Mouse (Mus musculus): ENCODE results near the gene Rgsl1.
A peak's percentile ranks its signal among the peaks of the same experiment; 100 is the strongest.
"Not testable (repeated sequence)": the region's sequence is repeated elsewhere in the genome, so short reads cannot be mapped to it uniquely, and the experiment has no call there.

Rgsl1 gene

GRCm38 (mm10) chr1:153775174-153775573 is 68.8 kb downstream of the Rgsl1 start:
- DNase-seq (ENCODE audit: low spot score): no peak

DNA sequence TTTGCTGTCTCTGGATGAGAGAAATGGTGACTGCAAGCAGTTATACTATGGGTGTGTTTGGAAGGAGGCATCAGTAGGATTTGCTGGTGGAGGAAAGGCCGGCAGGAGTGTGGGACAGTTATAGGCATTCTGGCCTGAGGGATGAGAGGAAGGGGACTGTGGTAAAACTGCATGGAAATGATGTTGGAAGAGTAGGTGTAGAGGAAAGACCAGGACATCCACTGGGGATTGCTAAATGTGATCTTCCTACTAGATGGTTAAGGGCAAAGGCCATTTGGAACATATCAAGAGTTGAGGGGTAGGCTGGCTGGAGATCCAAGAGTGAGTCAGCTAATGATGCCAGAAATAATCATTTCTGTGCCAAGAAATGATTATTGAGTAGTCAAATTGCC is 73.2 kb downstream of the Rgsl1 start:
- no peak for DNase-seq (ENCODE audit: low spot score)

- no peak for DNase-seq (ENCODE audit: low spot score)
Observed at GRCm38 (mm10) chr1:153769998-153770775, 73.8 kb downstream of the Rgsl1 start.

DNA sequence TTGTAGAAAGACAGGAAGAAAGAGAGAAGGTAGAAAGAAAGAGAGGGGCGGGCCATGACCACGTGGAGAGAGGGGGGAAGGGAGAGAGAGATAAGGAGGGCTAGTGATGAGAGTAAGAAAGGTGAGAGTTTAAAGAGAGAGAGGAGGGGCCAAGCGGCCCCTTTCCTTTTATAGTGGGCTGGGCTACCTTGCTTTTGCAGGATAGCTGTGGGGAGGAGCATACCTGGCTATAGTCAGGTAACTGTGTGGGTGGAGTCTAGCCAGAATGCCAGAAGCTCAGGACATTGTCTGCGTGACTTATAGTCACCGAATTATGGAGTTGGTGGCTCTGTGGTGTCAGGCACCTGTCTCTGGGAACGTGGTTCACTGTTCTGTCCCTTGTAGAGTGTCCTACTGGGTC is 74.4 kb downstream of the Rgsl1 start:
- not testable (repeated sequence) for DNase-seq (ENCODE audit: low spot score)

DNA sequence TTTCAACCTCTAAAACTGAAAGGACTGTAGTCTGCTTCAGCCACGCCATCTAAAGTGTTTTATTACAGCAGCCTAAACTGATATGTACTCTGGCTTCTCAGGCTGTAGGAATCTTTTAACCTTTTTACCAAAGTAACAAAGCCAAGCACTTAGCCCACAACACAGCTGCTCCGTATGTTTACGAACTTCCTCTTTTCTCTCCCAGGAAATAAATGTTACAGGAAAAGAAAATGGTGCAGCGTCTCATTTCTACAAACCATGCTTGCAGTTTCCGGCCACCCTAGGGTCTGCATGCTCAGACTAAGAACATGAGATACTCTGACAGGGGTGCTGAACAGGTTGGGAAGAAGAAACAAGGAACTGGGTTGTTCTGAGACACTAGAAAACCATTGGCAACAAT is 75.5 kb downstream of the Rgsl1 start:
- DNase-seq (ENCODE audit: low spot score): no peak

- DNase-seq (ENCODE audit: low spot score): no peak
Observed at GRCm38 (mm10) chr1:153767281-153767680, 76.7 kb downstream of the Rgsl1 start.

GRCm38 (mm10) chr1:153766298-153766697 is 77.6 kb downstream of the Rgsl1 start:
- no peak for DNase-seq (ENCODE audit: low spot score)

GRCm38 (mm10) chr1:153764136-153764535 is 79.8 kb downstream of the Rgsl1 start:
- DNase-seq (ENCODE audit: low spot score): no peak

DNA sequence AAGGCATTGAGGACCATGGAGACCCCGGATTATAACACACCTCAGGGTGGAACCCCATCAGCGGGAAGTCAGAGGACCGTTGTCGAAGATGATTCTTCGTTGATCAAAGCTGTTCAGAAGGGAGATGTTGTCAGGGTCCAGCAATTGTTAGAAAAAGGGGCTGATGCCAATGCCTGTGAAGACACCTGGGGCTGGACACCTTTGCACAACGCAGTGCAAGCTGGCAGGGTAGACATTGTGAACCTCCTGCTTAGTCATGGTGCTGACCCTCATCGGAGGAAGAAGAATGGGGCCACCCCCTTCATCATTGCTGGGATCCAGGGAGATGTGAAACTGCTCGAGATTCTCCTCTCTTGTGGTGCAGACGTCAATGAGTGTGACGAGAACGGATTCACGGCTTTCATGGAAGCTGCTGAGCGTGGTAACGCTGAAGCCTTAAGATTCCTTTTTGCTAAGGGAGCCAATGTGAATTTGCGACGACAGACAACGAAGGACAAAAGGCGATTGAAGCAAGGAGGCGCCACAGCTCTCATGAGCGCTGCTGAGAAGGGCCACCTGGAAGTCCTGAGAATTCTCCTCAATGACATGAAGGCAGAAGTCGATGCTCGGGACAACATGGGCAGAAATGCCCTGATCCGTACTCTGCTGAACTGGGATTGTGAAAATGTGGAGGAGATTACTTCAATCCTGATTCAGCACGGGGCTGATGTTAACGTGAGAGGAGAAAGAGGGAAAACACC is 90.0 kb downstream of the Rgsl1 start:
- no peak for DNase-seq (ENCODE audit: low spot score)

GRCm38 (mm10) chr1:153752521-153752920 is 91.4 kb downstream of the Rgsl1 start:
- no peak for DNase-seq (ENCODE audit: low spot score)

DNA sequence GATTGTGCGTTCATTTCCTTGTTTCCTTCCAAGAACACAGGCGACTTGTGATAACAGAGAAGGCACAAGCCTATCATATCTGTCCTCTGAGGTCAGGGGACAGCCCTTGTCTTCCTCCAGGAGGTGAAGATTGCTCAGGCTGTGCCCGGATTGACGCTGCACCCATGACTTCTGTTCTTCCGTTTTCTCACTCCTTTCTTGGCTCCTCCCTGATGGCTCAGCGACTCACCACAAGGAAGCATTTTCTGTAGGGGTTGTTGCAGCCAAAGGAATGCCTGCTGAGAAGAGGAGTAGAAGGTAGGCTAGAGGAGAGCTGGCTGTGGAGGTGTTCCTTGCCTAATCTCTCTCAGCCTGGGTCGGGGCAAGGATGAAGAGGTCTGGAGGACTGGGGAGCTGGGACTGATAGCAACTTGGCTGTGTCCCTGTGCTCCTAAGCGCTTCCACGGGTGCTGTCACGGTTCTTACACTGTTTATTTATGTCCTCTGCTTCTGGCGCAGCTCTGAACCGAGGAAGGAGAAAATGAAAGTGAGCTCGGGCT is 92.1 kb downstream of the Rgsl1 start:
- peak; percentile 55 for DNase-seq (ENCODE audit: low spot score)

DNA sequence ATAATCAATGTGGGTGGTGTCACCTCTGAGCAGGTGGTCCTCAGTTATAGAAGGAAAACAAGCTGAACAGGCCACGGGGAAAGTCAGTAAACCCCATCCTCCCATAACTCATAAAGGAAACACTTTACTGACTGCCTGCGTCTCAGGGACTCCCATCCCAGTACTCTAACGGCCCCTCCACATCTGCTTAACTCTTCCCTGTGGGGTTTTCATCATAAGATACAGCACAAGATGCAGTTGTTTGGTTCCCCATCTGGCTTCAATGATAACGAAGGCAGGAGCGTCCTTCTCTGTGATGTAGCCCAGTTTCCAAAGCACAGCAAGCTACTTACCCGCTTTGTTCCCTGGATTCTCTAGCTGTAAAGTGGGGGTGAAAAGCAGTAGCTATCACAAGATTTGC is 93.9 kb downstream of the Rgsl1 start:
- DNase-seq (ENCODE audit: low spot score): no peak

DNA sequence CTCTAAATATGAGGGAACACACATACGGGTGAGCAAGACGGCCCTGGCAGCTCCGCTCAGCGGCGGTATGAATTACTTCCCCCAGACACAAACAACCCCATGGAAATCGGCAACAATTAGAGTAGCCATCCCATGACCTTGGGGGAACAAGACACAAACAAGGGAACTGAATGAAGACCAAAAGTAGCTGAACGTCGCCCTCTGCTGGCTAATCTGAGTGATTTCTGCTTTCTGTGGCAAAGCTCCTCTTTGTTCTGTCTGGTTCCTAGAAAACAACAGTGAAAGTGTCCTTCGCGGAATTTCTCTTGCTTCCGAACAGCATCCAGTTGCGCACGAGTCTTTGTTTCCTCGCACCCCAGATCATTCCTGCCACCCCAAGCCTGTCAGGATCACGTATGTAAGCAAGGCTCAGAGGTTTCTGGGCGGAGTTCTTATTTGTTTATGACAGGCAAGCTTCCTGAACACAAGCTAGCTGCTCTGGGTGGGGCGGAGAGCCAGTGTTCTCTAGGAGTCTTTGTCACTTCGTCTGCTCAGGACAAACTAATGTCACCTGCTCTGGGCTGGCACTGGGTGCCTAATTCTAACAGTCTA is 94.6 kb downstream of the Rgsl1 start, which contains the start of gene Rnasel:
Rnasel (plus strand) TSS at position 216 of the 591 bp plus-strand sequence.
- peak; percentile 73 for DNase-seq (ENCODE audit: low spot score)

- DNase-seq (ENCODE audit: low spot score): no peak
Observed at GRCm38 (mm10) chr1:153748549-153748948, 95.4 kb downstream of the Rgsl1 start.

DNA sequence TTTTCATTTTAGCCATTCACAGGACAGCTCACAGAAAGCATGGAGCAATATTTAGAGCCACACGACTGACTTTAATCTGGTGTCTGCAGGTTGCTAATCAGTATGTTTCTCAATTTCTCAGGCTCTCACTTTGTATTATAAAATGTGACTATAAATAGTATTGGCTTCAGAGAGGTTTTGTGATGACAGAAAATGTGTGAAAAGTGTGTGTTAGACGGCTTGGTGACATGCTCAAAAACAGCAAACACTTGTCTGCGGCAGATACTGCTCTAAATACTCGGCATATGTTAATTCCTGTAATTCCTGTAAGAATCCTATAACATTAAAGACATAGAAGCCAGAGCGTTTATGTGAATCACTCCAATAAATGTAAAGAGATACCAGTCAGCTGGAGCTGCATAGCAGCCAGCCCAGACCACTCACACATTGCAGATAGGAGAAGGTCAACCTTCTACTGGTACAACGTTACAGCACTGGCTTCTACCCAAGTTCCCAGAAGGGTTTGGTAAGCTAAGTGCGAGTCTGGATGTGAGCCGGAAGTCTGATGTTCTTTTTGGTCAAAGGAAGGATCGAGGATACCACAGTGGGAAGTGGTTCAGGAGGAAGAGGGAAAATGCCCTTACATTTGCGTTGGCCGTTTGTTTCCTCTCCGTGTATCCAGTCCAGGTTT is 95.9 kb downstream of the Rgsl1 start:
- no peak for DNase-seq (ENCODE audit: low spot score)

DNA sequence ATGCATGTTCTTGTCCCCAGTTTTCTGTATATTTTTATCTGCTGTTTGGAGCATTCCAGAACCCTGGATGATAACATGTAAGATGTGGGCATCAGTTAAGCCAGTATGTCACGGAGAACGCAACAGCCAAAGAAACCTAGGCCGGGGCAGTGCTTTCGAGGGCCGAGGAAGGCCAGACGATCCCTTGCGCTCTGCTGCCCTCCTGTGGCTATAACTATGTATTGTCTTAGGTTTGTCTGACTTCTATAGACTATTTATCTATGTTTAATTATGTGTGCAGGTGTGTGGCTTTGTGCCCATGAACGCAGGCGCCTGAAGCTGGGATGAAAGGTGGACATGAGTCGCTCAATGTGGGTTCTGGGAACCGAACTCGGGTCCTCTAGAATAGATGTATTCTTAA is 97.2 kb downstream of the Rgsl1 start:
- peak; percentile 74 for DNase-seq (ENCODE audit: low spot score)

GRCm38 (mm10) chr1:153746119-153746670 is 97.7 kb downstream of the Rgsl1 start:
- DNase-seq (ENCODE audit: low spot score): no peak

GRCm38 (mm10) chr1:153742374-153743155 is 101.4 kb downstream of the Rgsl1 start:
- peak; percentile 81 for DNase-seq (ENCODE audit: low spot score)

GRCm38 (mm10) chr1:153741551-153742316 is 102.2 kb downstream of the Rgsl1 start:
- no peak for DNase-seq (ENCODE audit: low spot score)

DNA sequence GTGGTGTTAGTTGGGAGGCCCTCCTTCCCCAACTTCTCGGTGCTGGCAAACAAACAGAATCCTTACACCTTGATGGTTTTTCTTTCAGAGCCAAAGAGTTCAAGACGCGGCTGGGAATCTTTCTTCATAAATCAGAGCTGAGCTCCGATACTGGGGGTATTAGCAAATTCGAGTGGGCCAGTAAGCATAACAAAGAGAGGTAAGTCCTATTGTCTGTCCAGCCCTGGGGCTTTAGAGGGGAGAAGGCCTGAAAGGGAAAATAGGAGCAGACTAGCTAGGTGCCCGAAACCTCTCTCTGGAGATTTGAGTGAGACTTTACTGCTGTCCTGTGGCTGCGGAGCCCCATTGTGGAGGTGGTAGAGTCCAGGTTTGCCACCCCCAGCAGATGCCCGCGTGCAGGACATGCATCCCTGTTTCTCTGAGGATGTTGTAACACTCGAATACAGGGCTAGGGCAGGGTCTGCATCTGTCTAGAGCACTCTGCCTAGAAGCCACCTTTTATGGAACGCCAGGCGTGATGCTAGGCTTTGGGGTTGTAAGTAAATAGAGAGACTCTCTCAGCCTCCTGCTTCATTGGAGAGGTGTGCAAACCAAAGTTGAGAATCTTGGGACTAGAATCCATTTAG is 103.1 kb downstream of the Rgsl1 start:
- no peak for DNase-seq (ENCODE audit: low spot score)

Measured in urinary bladder, postnatal 14 days (tissue).